Mouse (Mus musculus) G1E (cell line): Measurements from ENCODE around the gene Odf3l1. TPM values are rescaled to one million over a fixed set of nuclear protein-coding genes. Genes with fewer than 3 reads are reported as not detected.
"Not testable (repeated sequence)": the region's sequence is repeated elsewhere in the genome, so short reads cannot be mapped to it uniquely, and the experiment has no call there.

Experiments
- ATAC-seq: 2 replicates; pipeline ENCODE4 v1.8.0; 2016; ENCODE audit warnings: mild to moderate bottlenecking; ENCODE audit not compliant: insufficient number of reproducible peaks, poor library complexity, low FRiP score, severe bottlenecking; ENCODE audit errors: extremely low read depth
- DNase-seq: peaks from one replicate; pipeline ENCODE4 v3.0.0; 2012; ENCODE audit warnings: low spot score
- H3K27me3 ChIP-seq: 2 replicates; pipeline ENCODE4 v1.6.1; 2012; ENCODE audit warnings: mild to moderate bottlenecking, low read length, inconsistent platforms; ENCODE audit not compliant: insufficient read depth
- H3K36me3 ChIP-seq: replicated peaks from 2 replicates; pipeline ENCODE3; 2012; ENCODE audit warnings: mild to moderate bottlenecking, inconsistent platforms
- H3K4me1 ChIP-seq: 2 replicates; pipeline ENCODE4 v1.6.1; 2012; ENCODE audit warnings: low read depth, low read length, inconsistent platforms, mixed read lengths; ENCODE audit not compliant: insufficient read depth
- H3K4me3 ChIP-seq: 2 replicates; pipeline ENCODE4 v1.5.1; 2012; ENCODE audit warnings: low read depth, mild to moderate bottlenecking, inconsistent platforms, low read length, moderate library complexity, mixed read lengths
- H3K9me3 ChIP-seq: replicated peaks from 2 replicates; pipeline ENCODE4 v1.6.1; 2012; ENCODE audit warnings: inconsistent platforms
- CTCF ChIP-seq: IDR thresholded peaks from 2 replicates; pipeline ENCODE4 v1.5.1; 2012; ENCODE audit warnings: low read depth, low read length, inconsistent platforms, mixed read lengths
- GATA1 ChIP-seq: IDR thresholded peaks from 2 replicates; pipeline ENCODE4 v1.6.1; 2012; ENCODE audit warnings: borderline replicate concordance, low read length, inconsistent platforms, mixed read lengths
- GATA2 ChIP-seq: IDR thresholded peaks from 2 replicates; pipeline ENCODE4 v1.6.1; 2012; ENCODE audit warnings: low read depth, low read length, inconsistent platforms, borderline replicate concordance
- POLR2AphosphoS5 ChIP-seq: IDR thresholded peaks from 2 replicates; pipeline ENCODE4 v1.6.1; 2012; ENCODE audit warnings: low read depth, low read length, inconsistent platforms; ENCODE audit not compliant: insufficient replicate concordance
- TAL1 ChIP-seq: conservative IDR thresholded peaks from 2 replicates; pipeline ENCODE4 v1.6.1; 2012; ENCODE audit warnings: low read depth, low read length, inconsistent platforms, mixed read lengths
- polyA plus RNA-seq: library from polyadenylated mRNA; stranded (reverse); fragments of >175 nt; gene quantifications from 2 replicates; pipeline ENCODE4 v1.2.3, GENCODE M21; 2012
- total RNA-seq, 2 experiments: library from RNA; stranded (forward) in 1 of 2; stranded (reverse) in 1 of 2; fragments of 200-1000 nt in 1 of 2; fragments of >200 nt in 1 of 2; fragmentation: Nextera tagmentation in 1 of 2; gene quantifications; 2 replicates each; pipeline ENCODE4 v1.2.3; 2014 to 2017

Gene Odf3l1
- not detected in 2 replicates for total RNA-seq (2014; fragmentation: Nextera tagmentation)
- not detected in 2 replicates for total RNA-seq (2017)
- polyA plus RNA-seq, result not detected in 2 replicates

DNA sequence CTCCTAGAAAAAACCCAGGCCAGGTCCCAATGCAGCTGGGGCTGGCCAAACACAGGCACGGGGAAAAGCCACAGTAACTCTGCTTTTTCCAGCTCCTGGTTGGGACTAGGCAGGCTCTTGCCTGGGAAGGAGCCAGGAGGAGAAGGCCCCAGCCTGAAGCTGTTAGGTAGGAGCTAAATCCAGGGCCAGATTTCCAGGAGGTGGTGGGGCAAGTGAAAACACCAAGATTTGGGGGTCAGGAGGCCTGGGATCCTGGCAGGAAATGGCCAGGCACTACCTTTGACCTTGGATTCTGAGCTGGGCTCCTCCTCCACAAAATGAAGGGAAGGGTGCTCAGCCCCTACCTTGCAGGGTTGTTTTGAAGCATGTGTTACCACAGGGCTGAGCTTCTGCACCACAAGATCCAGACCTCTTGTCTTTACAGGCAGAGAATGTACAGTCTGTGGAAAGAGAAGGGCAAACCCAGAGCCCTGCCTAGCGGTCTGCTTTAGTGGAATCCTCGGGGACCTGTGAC, at the start of gene Odf3l1:
Gene Odf3l1, minus strand, starts transcription at position 464 of the 514 bp plus-strand sequence.
- peaks cover 46% of the 10 kb centered on the region for H3K27me3 ChIP-seq
- DNase-seq (no peak), ATAC-seq (no peak)
- H3K9me3 ChIP-seq, result no peaks in the 10 kb centered on the region
- no peaks in the 10 kb centered on the region for H3K36me3 ChIP-seq
- H3K4me3 ChIP-seq, result no peak within 1 kb of the TSS
- TF ChIP-seq GATA1, result no peak
- TF ChIP-seq GATA2, result no peak
- no peak for TF ChIP-seq TAL1
- TF ChIP-seq CTCF, result no peak
- TF ChIP-seq POLR2AphosphoS5, result no peak
- H3K4me1 ChIP-seq, result no peaks in the 10 kb centered on the region

DNA sequence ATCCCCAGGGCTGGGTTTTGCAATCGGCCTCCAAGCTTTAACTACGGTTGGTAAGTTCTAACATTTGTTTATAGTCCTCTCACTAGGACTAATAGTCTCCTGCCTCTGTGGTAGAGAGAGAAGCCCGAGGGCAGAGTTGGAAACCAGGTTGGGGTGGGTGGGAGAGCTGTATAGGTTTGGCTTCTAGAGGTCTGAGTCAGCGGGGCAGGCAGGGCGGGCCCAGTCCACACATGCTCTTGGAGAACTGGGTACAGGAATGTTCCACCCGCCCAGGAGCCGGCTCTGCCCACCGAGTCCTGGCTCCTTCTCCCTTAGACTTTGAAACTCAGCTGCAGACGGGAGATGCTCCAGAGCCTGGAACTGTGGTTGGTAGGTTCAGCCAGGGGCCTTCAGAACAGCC, 49.5 kb upstream of the Odf3l1 start:
- no peak overlapping the region for H3K4me3 ChIP-seq
- no peak for DNase-seq
- ATAC-seq, result no peak
- peaks cover 44% of the 10 kb centered on the region for H3K27me3 ChIP-seq
- H3K9me3 ChIP-seq, result no peaks in the 10 kb centered on the region
- H3K4me1 ChIP-seq, result no peaks in the 10 kb centered on the region
- peaks cover 8% of the 10 kb centered on the region for H3K36me3 ChIP-seq
- no peak for TF ChIP-seq GATA2
- TF ChIP-seq CTCF, result no peak
- no peak for TF ChIP-seq POLR2AphosphoS5
- TF ChIP-seq TAL1, result no peak
- TF ChIP-seq GATA1, result no peak

DNA sequence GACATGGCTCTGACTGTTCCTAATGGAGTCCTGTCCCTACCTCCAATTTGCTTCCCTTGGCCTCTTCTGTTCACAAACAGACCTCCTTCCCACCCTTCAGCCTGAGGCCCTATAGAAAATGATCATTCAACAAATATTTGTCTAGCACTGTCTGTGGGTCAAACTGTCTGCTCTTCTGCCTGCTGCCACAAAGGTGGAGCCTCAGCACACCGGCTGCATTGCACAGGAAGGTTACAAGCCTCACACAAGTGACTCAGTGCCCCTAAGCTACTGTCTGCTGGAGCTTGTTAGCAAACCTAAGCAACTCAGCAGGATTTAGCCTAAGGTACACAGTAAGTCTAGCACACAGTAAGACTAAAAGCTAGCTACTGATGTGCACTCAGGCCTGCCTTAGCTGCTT, 46.5 kb upstream of the Odf3l1 start:
- no peak overlapping the region for H3K4me3 ChIP-seq
- no peak for ATAC-seq

DNA sequence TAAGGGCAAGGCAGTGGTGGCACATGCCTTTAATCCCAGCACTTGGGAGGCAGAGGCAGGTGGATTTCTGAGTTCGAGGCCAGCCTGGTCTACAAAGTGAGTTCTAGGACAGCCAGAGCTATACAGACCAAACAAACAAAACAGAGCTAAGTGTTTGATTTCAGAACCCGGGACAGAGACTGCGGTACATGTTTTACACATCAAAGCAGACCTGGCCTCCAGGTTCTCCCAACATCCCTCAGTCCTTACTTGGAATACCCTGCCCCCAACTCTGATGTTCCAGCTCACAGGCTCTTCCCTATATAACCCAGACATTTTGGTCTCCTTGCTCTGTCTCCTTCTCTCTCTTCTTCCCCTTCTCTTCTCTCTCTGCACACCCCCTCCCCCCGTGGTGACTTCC, 45.5 kb upstream of the Odf3l1 start:
- peaks cover 49% of the 10 kb centered on the region for H3K27me3 ChIP-seq
- ATAC-seq, H3K4me1 ChIP-seq, H3K9me3 ChIP-seq, H3K36me3 ChIP-seq, H3K4me3 ChIP-seq, DNase-seq: not testable (repeated sequence)

More for the DNA sequence above, 46.5 kb upstream of the Odf3l1 start:
- Histone ChIP-seq H3K9me3 (no peaks in the 10 kb centered on the region), H3K27me3 (peaks cover 45% of the 10 kb centered on the region), H3K36me3 (no peaks in the 10 kb centered on the region), H3K4me1 (no peaks in the 10 kb centered on the region)
- DNase-seq, result no peak
- no peak for TF ChIP-seq CTCF
- TF ChIP-seq POLR2AphosphoS5, result no peak
- TF ChIP-seq TAL1, result no peak

- no peak for TF ChIP-seq GATA1
- no peak for TF ChIP-seq POLR2AphosphoS5
- TF ChIP-seq CTCF, result no peak
- no peak for TF ChIP-seq TAL1
- TF ChIP-seq GATA2, result no peak
- Histone ChIP-seq H3K27me3 (peaks cover 26% of the 10 kb centered on the region), H3K9me3 (no peaks in the 10 kb centered on the region), H3K4me1 (0 out of 2 replicates have a peak, but pooled peaks cover 4% of the 10 kb centered on the region), H3K4me3 (no peak overlapping the region), H3K36me3 (no peaks in the 10 kb centered on the region)
- no peak for DNase-seq
- no peak for ATAC-seq
These were observed 43.1 kb upstream of the Odf3l1 start for GRCm38 (mm10) chr9:56907549-56907948.

DNA sequence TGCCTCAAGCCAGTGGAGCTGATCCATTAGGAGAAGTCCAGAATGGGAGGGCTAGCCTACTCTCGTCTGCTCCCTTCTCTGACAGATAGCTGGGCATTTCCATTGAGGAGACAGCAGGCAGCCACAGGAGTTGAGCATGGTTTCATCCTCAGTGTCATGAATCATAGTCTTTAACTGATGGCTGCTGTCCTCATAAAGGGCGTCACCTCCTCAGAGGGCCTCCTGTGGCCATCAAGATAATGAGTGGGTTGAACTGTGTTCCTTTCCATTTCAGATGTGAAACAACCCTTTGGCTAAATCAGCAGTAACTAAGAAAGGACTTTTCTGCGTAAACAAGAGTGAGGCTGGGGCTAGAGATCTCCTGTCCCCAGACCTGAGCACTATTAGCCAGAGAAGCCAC, 39.2 kb upstream of the Odf3l1 start:
- no peak for TF ChIP-seq GATA2
- Histone ChIP-seq H3K9me3 (no peaks in the 10 kb centered on the region), H3K4me1 (0 out of 2 replicates have a peak, but pooled peaks cover 4% of the 10 kb centered on the region), H3K4me3 (no peak overlapping the region), H3K36me3 (no peaks in the 10 kb centered on the region), H3K27me3 (peaks cover 21% of the 10 kb centered on the region)
- DNase-seq, result no peak
- no peak for ATAC-seq

DNA sequence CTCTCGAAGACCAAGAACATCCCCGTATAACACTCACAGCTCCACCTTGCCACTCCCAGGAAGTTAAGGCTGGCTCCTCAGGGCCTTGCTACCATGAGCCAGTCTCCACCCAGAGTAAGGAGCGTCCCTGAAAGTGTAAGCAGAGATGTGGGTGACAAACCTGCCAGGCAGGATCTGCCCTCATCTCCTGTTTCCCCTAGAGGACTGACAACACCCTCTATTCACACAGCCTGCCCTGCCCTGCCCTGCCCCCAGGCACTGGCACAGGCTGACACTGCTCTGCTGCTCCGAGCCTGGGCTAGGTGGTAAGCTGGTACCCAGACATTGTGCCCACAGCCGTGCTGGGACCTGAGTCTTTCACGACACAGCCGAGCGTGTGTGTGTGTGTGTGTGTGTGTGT, 36.7 kb upstream of the Odf3l1 start:
- Histone ChIP-seq H3K27me3 (peaks cover 32% of the 10 kb centered on the region), H3K36me3 (no peaks in the 10 kb centered on the region), H3K9me3 (no peaks in the 10 kb centered on the region), H3K4me3 (no peak overlapping the region), H3K4me1 (0 out of 2 replicates have a peak, but pooled peaks cover 4% of the 10 kb centered on the region)
- TF ChIP-seq CTCF (no peak), GATA1 (no peak), POLR2AphosphoS5 (no peak), TAL1 (no peak), GATA2 (no peak)
- ATAC-seq (no peak), DNase-seq (no peak)
